Mouse (Mus musculus) liver, embryonic 15.5 days (tissue): ENCODE measurements around the gene 2210011C24Rik. TPM values are rescaled to one million over a fixed set of nuclear protein-coding genes. Genes with fewer than 3 reads are reported as not detected.
"Not testable (repeated sequence)": the region's sequence is repeated elsewhere in the genome, so short reads cannot be mapped to it uniquely, and the experiment has no call there.

Experiments used
- ATAC-seq: fragments of 200-750 bp; cut with Nextera tagmentation; 2 replicates; pipeline ENCODE4 v1.8.0; 2017; ENCODE audit warnings: moderate number of reproducible peaks, mild to moderate bottlenecking, moderate library complexity; ENCODE audit not compliant: insufficient read depth
- H3K27ac ChIP-seq: fragments of 300-500 bp; sonication (generic); replicated peaks from 2 replicates; pipeline ENCODE4 v1.5.1; 2015; ENCODE audit warnings: mild to moderate bottlenecking, inconsistent platforms
- H3K27me3 ChIP-seq: fragments of 300-500 bp; sonication (generic); 2 replicates; pipeline ENCODE4 v1.6.1; 2015; ENCODE audit warnings: mild to moderate bottlenecking, inconsistent platforms
- H3K36me3 ChIP-seq: fragments of 300-500 bp; sonication (generic); replicated peaks from 2 replicates; pipeline ENCODE4 v1.6.1; 2015; ENCODE audit warnings: moderate library complexity, mild to moderate bottlenecking, inconsistent platforms
- H3K4me1 ChIP-seq: fragments of 300-500 bp; sonication (generic); replicated peaks from 2 replicates; pipeline ENCODE4 v1.6.1; 2015; ENCODE audit warnings: inconsistent platforms
- H3K4me2 ChIP-seq: fragments of 300-500 bp; sonication (generic); 2 replicates; pipeline ENCODE4 v1.6.1; 2015; ENCODE audit warnings: moderate library complexity, mild to moderate bottlenecking, inconsistent platforms
- H3K4me3 ChIP-seq: fragments of 300-500 bp; sonication (generic); replicated peaks from 2 replicates; pipeline ENCODE4 v1.5.1; 2015; ENCODE audit warnings: mild to moderate bottlenecking, inconsistent platforms
- H3K9ac ChIP-seq: fragments of 300-500 bp; sonication (generic); 2 replicates; pipeline ENCODE4 v1.6.1; 2015; ENCODE audit warnings: moderate library complexity, mild to moderate bottlenecking, inconsistent platforms
- H3K9me3 ChIP-seq: fragments of 300-500 bp; sonication (generic); replicated peaks from 2 replicates; pipeline ENCODE4 v1.6.1; 2016; ENCODE audit warnings: inconsistent platforms
- WGBS: fragments of 180-500 bp; shearing (Covaris S2); methylation state at CpG from one replicate; pipeline ENCODE4 v1.1.7; 2015; ENCODE audit warnings: mixed read lengths; ENCODE audit not compliant: insufficient replicate concordance; 5-methylcytosine and 5-hydroxymethylcytosine counted together
- polyA plus RNA-seq: library from polyadenylated mRNA; unstranded; fragments of >200 nt; fragmentation: Nextera tagmentation; extraction: Ambion mirVana; gene quantifications from 2 replicates; pipeline ENCODE4 v1.2.1, GENCODE M21; 2015

2210011C24Rik gene
- polyA plus RNA-seq, 1 experiment from 2014 or later = not detected

- Histone ChIP-seq H3K4me1 (peaks cover 5% of the 10 kb centered on the region), H3K9ac (no peak within 1 kb of the TSS), H3K27ac (no peak within 1 kb of the TSS), H3K9me3 (no peaks in the 10 kb centered on the region), H3K4me3 (no peak within 1 kb of the TSS), H3K36me3 (no peaks in the 10 kb centered on the region), H3K4me2 (no peak within 1 kb of the TSS), H3K27me3 (peaks cover 73% of the 10 kb centered on the region)
- ATAC-seq = no peak
- 16% methylated on average over 18 of the region's 18 CpGs for WGBS
These were observed 9.1 kb upstream of the 2210011C24Rik start, which contains the start of gene Palm3 for GRCm38 (mm10) chr8:84021096-84021495. Gene Palm3 (plus strand): TSS chr8:84021471.

GRCm38 (mm10) chr8:84019738-84020137 lies 7.8 kb upstream of the 2210011C24Rik start:
- Histone ChIP-seq H3K4me1 (no peaks in the 10 kb centered on the region), H3K27me3 (peaks cover 65% of the 10 kb centered on the region), H3K36me3 (no peaks in the 10 kb centered on the region), H3K9ac (no peak overlapping the region), H3K27ac (no peak overlapping the region), H3K4me2 (no peak overlapping the region), H3K9me3 (no peaks in the 10 kb centered on the region), H3K4me3 (no peak overlapping the region)
- no peak for ATAC-seq
- 63% methylated on average over 9 of the region's 9 CpGs for WGBS

- Histone ChIP-seq H3K27ac (no peak overlapping the region), H3K4me1 (peaks cover 21% of the 10 kb centered on the region), H3K4me3 (no peak overlapping the region), H3K4me2 (no peak overlapping the region), H3K9ac (no peak overlapping the region), H3K27me3 (peaks cover 64% of the 10 kb centered on the region), H3K36me3 (no peaks in the 10 kb centered on the region), H3K9me3 (no peaks in the 10 kb centered on the region)
- no peak for ATAC-seq
- WGBS = 76% methylated on average over 5 of the region's 5 CpGs
These were observed 3.9 kb upstream of the 2210011C24Rik start for GRCm38 (mm10) chr8:84015833-84016232.

GRCm38 (mm10) chr8:84012499-84013165 lies 661 bp upstream of the 2210011C24Rik start:
- Histone ChIP-seq H3K4me1 (peaks cover 28% of the 10 kb centered on the region), H3K4me2 (peak overlapping the region; percentile 71), H3K27me3 (peaks cover 58% of the 10 kb centered on the region), H3K9me3 (no peaks in the 10 kb centered on the region), H3K27ac (no peak overlapping the region), H3K36me3 (no peaks in the 10 kb centered on the region), H3K4me3 (peak overlapping the region; percentile 50), H3K9ac (no peak overlapping the region)
- no peak for ATAC-seq
- 9% methylated on average over 35 of the region's 35 CpGs for WGBS

GRCm38 (mm10) chr8:84010625-84011611 lies 1.1 kb downstream of the 2210011C24Rik start:
- peak; percentile 45 for ATAC-seq
- Histone ChIP-seq H3K9ac (no peak overlapping the region), H3K27me3 (peaks cover 57% of the 10 kb centered on the region), H3K36me3 (no peaks in the 10 kb centered on the region), H3K4me1 (peaks cover 28% of the 10 kb centered on the region), H3K27ac (no peak overlapping the region), H3K9me3 (no peaks in the 10 kb centered on the region), H3K4me2 (peak overlapping the region; percentile 71), H3K4me3 (peak overlapping the region; percentile 50)
- WGBS = 2% methylated on average over 83 of the region's 83 CpGs

GRCm38 (mm10) chr8:84009876-84010275 lies 2.1 kb downstream of the 2210011C24Rik start:
- WGBS = 2% methylated on average over 11 of the region's 11 CpGs
- H3K36me3 ChIP-seq = no peaks in the 10 kb centered on the region
- peaks cover 35% of the 10 kb centered on the region for H3K4me1 ChIP-seq
- H3K27ac ChIP-seq = no peak overlapping the region
- no peak for ATAC-seq
- no peak overlapping the region for H3K9ac ChIP-seq
- no peak overlapping the region for H3K4me3 ChIP-seq
- no peaks in the 10 kb centered on the region for H3K9me3 ChIP-seq
- peaks cover 54% of the 10 kb centered on the region for H3K27me3 ChIP-seq
- no peak overlapping the region for H3K4me2 ChIP-seq

GRCm38 (mm10) chr8:84008362-84008761 lies 3.6 kb downstream of the 2210011C24Rik start:
- ATAC-seq = no peak

GRCm38 (mm10) chr8:84005502-84005901 lies 6.5 kb downstream of the 2210011C24Rik start:
- ATAC-seq, H3K9me3 ChIP-seq, H3K9ac ChIP-seq, H3K4me3 ChIP-seq: not testable (repeated sequence)
- WGBS = 78% methylated on average over 7 of the region's 7 CpGs
- peaks cover 49% of the 10 kb centered on the region for H3K4me1 ChIP-seq
- H3K4me2 ChIP-seq = peak overlapping the region; percentile 96; the same call in 1 of the 2 replicates
- H3K27me3 ChIP-seq = peaks cover 13% of the 10 kb centered on the region
- peaks cover 26% of the 10 kb centered on the region for H3K36me3 ChIP-seq
- H3K27ac ChIP-seq = peak overlapping the region; percentile 78; the same call in 1 of the 2 replicates

More at GRCm38 (mm10) chr8:84008362-84008761, 3.6 kb downstream of the 2210011C24Rik start:
- peaks cover 41% of the 10 kb centered on the region for H3K27me3 ChIP-seq
- peaks cover 48% of the 10 kb centered on the region for H3K4me1 ChIP-seq
- H3K9me3 ChIP-seq = no peaks in the 10 kb centered on the region
- no peak overlapping the region for H3K4me3 ChIP-seq
- H3K9ac ChIP-seq = no peak overlapping the region
- no peak overlapping the region for H3K4me2 ChIP-seq
- H3K36me3 ChIP-seq = no peaks in the 10 kb centered on the region
- WGBS = 41% methylated on average over 7 of the region's 7 CpGs
- no peak overlapping the region for H3K27ac ChIP-seq

- under 1% methylated on average over 30 of the region's 30 CpGs for WGBS
- H3K4me2 ChIP-seq = peak overlapping the region; percentile 96
- peaks cover 4% of the 10 kb centered on the region for H3K27me3 ChIP-seq
- peak; percentile 82 for ATAC-seq
- peak overlapping the region; percentile 63 for H3K9ac ChIP-seq
- H3K4me3 ChIP-seq = peak overlapping the region; percentile 66
- peak overlapping the region; percentile 78 for H3K27ac ChIP-seq
- no peaks in the 10 kb centered on the region for H3K9me3 ChIP-seq
- peaks cover 34% of the 10 kb centered on the region for H3K36me3 ChIP-seq
- peaks cover 49% of the 10 kb centered on the region for H3K4me1 ChIP-seq
These were observed 7.3 kb downstream of the 2210011C24Rik start for GRCm38 (mm10) chr8:84004533-84005201.

GRCm38 (mm10) chr8:84003612-84004246 lies 8.2 kb downstream of the 2210011C24Rik start:
- ATAC-seq = no peak
- WGBS = 69% methylated on average over 6 of the region's 6 CpGs
- peak overlapping the region; percentile 78 for H3K27ac ChIP-seq

More at GRCm38 (mm10) chr8:84003612-84004246, 8.2 kb downstream of the 2210011C24Rik start:
- H3K4me3 ChIP-seq = peak overlapping the region; percentile 66; the same call in 1 of the 2 replicates
- H3K9me3 ChIP-seq = no peaks in the 10 kb centered on the region
- H3K36me3 ChIP-seq = peaks cover 42% of the 10 kb centered on the region
- H3K27me3 ChIP-seq = no peaks in the 10 kb centered on the region
- peak overlapping the region; percentile 96 for H3K4me2 ChIP-seq
- peak overlapping the region; percentile 63; the same call in 1 of the 2 replicates for H3K9ac ChIP-seq
- peaks cover 58% of the 10 kb centered on the region for H3K4me1 ChIP-seq
